Mouse (Mus musculus) gastrocnemius, postnatal 36 days (tissue): ENCODE results near the gene Mrpl1. TPM values are rescaled to one million over a fixed set of nuclear protein-coding genes. Genes with fewer than 3 reads are reported as not detected.

Experiments used
- DNase-seq, 2 experiments: peaks; one replicate each; pipeline ENCODE4 v3.0.0; 2022
- intact Hi-C: fragments of 180-260 bp; cut with DNase I; formaldehyde crosslinking; loops from one replicate; pipeline ENCODE4 v1.15.1; 2025
- total RNA-seq, 2 experiments: library from RNA; stranded (reverse); gene quantifications; 2 replicates each; pipeline ENCODE4 v1.2.3; 2021

The Mrpl1 gene
- total RNA-seq, 2 experiments from 2014 or later: 24.5 to 25.2 TPM

GRCm38 (mm10) chr5:96200269-96200668 lies 9.0 kb upstream of the Mrpl1 start:
- no peak for DNase-seq
- intact Hi-C loops: no loop called here

- intact Hi-C loops: no loop called here
- DNase-seq: no peak
Observed at GRCm38 (mm10) chr5:96201462-96202154, 7.7 kb upstream of the Mrpl1 start.

- intact Hi-C loops: no loop called here
- peak in 1 of 2 experiments; percentile 16 for DNase-seq
Observed at GRCm38 (mm10) chr5:96206897-96207296, 2.4 kb upstream of the Mrpl1 start.

- DNase-seq: no peak
- intact Hi-C loops: no loop called here
Observed at GRCm38 (mm10) chr5:96207531-96207930, 1.8 kb upstream of the Mrpl1 start.

- intact Hi-C loops: loop anchor here (2.0 kb wide), 1 partner anchor 42 kb away; no protein-coding TSS in a partner anchor
- DNase-seq: no peak
Observed at GRCm38 (mm10) chr5:96208543-96208942, 750 bp upstream of the Mrpl1 start.

- peak; percentile 91 for DNase-seq
- intact Hi-C loops: loop anchor here (2.0 kb wide), 1 partner anchor 43 kb away; no protein-coding TSS in a partner anchor
Observed at GRCm38 (mm10) chr5:96209916-96210583, 757 bp downstream of the Mrpl1 start.

- intact Hi-C loops: no loop called here
- DNase-seq: no peak
Observed at GRCm38 (mm10) chr5:96218648-96219047, 9.4 kb downstream of the Mrpl1 start.

GRCm38 (mm10) chr5:96219512-96219911 lies 10.2 kb downstream of the Mrpl1 start:
- intact Hi-C loops: no loop called here
- DNase-seq: no peak

- intact Hi-C loops: no loop called here
Observed at GRCm38 (mm10) chr5:96221298-96221697, 12.0 kb downstream of the Mrpl1 start.

GRCm38 (mm10) chr5:96221812-96222585 lies 12.7 kb downstream of the Mrpl1 start:
- DNase-seq: no peak
- intact Hi-C loops: no loop called here

More at GRCm38 (mm10) chr5:96221298-96221697, 12.0 kb downstream of the Mrpl1 start:
- no peak for DNase-seq

GRCm38 (mm10) chr5:96222964-96223363 lies 13.7 kb downstream of the Mrpl1 start:
- intact Hi-C loops: no loop called here
- no peak for DNase-seq

GRCm38 (mm10) chr5:96226490-96226889 lies 17.2 kb downstream of the Mrpl1 start:
- no peak for DNase-seq
- intact Hi-C loops: no loop called here

GRCm38 (mm10) chr5:96228967-96229366 lies 19.7 kb downstream of the Mrpl1 start:
- no peak for DNase-seq
- intact Hi-C loops: no loop called here

GRCm38 (mm10) chr5:96238797-96239196 lies 29.5 kb downstream of the Mrpl1 start:
- DNase-seq: no peak
- intact Hi-C loops: no loop called here

GRCm38 (mm10) chr5:96240856-96241255 lies 31.6 kb downstream of the Mrpl1 start:
- no peak for DNase-seq
- intact Hi-C loops: no loop called here

- intact Hi-C loops: no loop called here
- DNase-seq: no peak
Observed at GRCm38 (mm10) chr5:96244511-96244910, 35.2 kb downstream of the Mrpl1 start.

- DNase-seq: no peak
- intact Hi-C loops: loop anchor here (10.0 kb wide), 1 partner anchor 1141 kb away; the partner anchor contains the start of gene Naa11
Observed at GRCm38 (mm10) chr5:96253995-96254394, 44.7 kb downstream of the Mrpl1 start.

GRCm38 (mm10) chr5:96255166-96255565 lies 45.9 kb downstream of the Mrpl1 start:
- DNase-seq: no peak
- intact Hi-C loops: loop anchor here (10.0 kb wide), 1 partner anchor 1140 kb away; the partner anchor contains the start of gene Naa11

GRCm38 (mm10) chr5:96258210-96258609 lies 48.9 kb downstream of the Mrpl1 start:
- intact Hi-C loops: loop anchor here (10.0 kb wide), 1 partner anchor 1137 kb away; the partner anchor contains the start of gene Naa11

GRCm38 (mm10) chr5:96267017-96267702 lies 57.9 kb downstream of the Mrpl1 start:
- DNase-seq: peak in 1 of 2 experiments; percentile 34
- intact Hi-C loops: loop anchor here (5.0 kb wide), 1 partner anchor 500 kb away; no protein-coding TSS in a partner anchor

More at GRCm38 (mm10) chr5:96258210-96258609, 48.9 kb downstream of the Mrpl1 start:
- no peak for DNase-seq
